Mouse (Mus musculus) bone marrow macrophage, adult 2 months (primary cell): ENCODE data around the gene Slc2a1. TPM values are rescaled to one million over a fixed set of nuclear protein-coding genes. Genes with fewer than 3 reads are reported as not detected.

Source experiments
- H3K27ac ChIP-seq: 2 replicates; pipeline ENCODE4 v1.5.1; 2012; ENCODE audit warnings: low read depth, low read length; ENCODE audit not compliant: insufficient read depth
- H3K4me1 ChIP-seq: 2 replicates; pipeline ENCODE4 v1.6.1; 2012; ENCODE audit warnings: low read length; ENCODE audit not compliant: control insufficient read depth, insufficient read depth
- H3K4me3 ChIP-seq: 2 replicates; pipeline ENCODE4 v1.5.1; 2012; ENCODE audit warnings: mild to moderate bottlenecking, low read length, moderate library complexity; ENCODE audit not compliant: insufficient read depth
- CTCF ChIP-seq: IDR thresholded peaks from 2 replicates; pipeline ENCODE4 v1.5.1; 2012; ENCODE audit warnings: low read depth, mild to moderate bottlenecking, low read length, moderate library complexity
- POLR2A ChIP-seq: IDR thresholded peaks from 2 replicates; pipeline ENCODE4 v1.6.1; 2012; ENCODE audit warnings: mild to moderate bottlenecking, low read depth, low read length, borderline replicate concordance
- polyA plus RNA-seq: library from polyadenylated mRNA; stranded (reverse); fragments of >200 nt; gene quantifications from 2 replicates; pipeline ENCODE4 v1.2.4, GENCODE M21; 2012; ENCODE audit not compliant: missing spikeins, insufficient read depth, insufficient read length

Gene Slc2a1
- polyA plus RNA-seq, 1 experiment: 22.6 TPM

- Histone ChIP-seq H3K4me1 (peaks cover 12% of the 10 kb centered on the region), H3K4me3 (no peak overlapping the region), H3K27ac (no peak overlapping the region)
- TF ChIP-seq CTCF (no peak), POLR2A (no peak)
Observed at GRCm38 (mm10) chr4:119185771-119186170, 77.3 kb downstream of the Slc2a1 start.

Other genes with a start within 250 kb of the Slc2a1 start
- not detected in 2 replicates for gene Olfr1331, start 244.1 kb upstream of the Slc2a1 start, polyA plus RNA-seq
- gene Olfr1330, start 220.1 kb upstream of the Slc2a1 start, polyA plus RNA-seq: 0.24 and 0.63 TPM in 2 replicates
- gene Olfr1329, start 191.2 kb upstream of the Slc2a1 start, polyA plus RNA-seq: not detected in 2 replicates
- not detected in 2 replicates for gene Olfr1328, start 170.1 kb upstream of the Slc2a1 start, polyA plus RNA-seq
- gene Lao1, start 147.1 kb upstream of the Slc2a1 start, polyA plus RNA-seq: not detected in 2 replicates
- gene Zfp691, start 65.5 kb downstream of the Slc2a1 start, polyA plus RNA-seq: 6.4 and 6.9 TPM in 2 replicates
- gene Ermap, start 81.3 kb downstream of the Slc2a1 start, polyA plus RNA-seq: 0.68 TPM in 1 of 2 replicates, not detected in the other
- gene Svbp, start 86.6 kb downstream of the Slc2a1 start, polyA plus RNA-seq: 36.6 and 41.1 TPM in 2 replicates
- not detected in 2 replicates for gene Tmem269, start 109.5 kb downstream of the Slc2a1 start, polyA plus RNA-seq
- gene AU022252, start 124.0 kb downstream of the Slc2a1 start, polyA plus RNA-seq: 7.0 and 9.7 TPM in 2 replicates
- gene P3h1, start 124.2 kb downstream of the Slc2a1 start, polyA plus RNA-seq: 12.2 and 13.1 TPM in 2 replicates
- not detected in 2 replicates for gene Cldn19, start 146.7 kb downstream of the Slc2a1 start, polyA plus RNA-seq
- gene Ybx1, start 185.9 kb downstream of the Slc2a1 start, polyA plus RNA-seq: 787 and 846 TPM in 2 replicates
- gene Ppih, start 211.8 kb downstream of the Slc2a1 start, polyA plus RNA-seq: 31.6 and 33.3 TPM in 2 replicates